ENCODE assay signal across 15 mouse cellular contexts in genomic region chr5:103541542-103541941, GRCm38 (mm10).
DNase-seq lines count a peak whose midpoint lies in the region; ATAC-seq and TF ChIP-seq lines count a peak whose summit lies in the region.
"Had no signal": no experiment of that assay in that cellular context is flagged by ENCODE, and none has a peak within 500 bp of the region (broad histone marks: within the 10 kb centered on the region; RNA-seq: fewer than 3 reads in every experiment).

No protein-coding gene starts in this region.

- H3K27ac ChIP-seq in forebrain, embryonic 15.5 days (replicated peaks), result peak overlapping the region; percentile 58
- no peak overlapping the region for H3K27ac ChIP-seq in forebrain, embryonic 10.5 days
- peak overlapping the region; percentile 32; the same call in 1 of the 2 replicates for H3K27ac ChIP-seq in layer of hippocampus, adult 2 months
- 0 out of 2 replicates have a peak overlapping the region, but pooled peaks have one; percentile 9 for H3K27ac ChIP-seq in forebrain, postnatal 0 days (ENCODE audit: low read depth, low read length)

- 0 out of 2 replicates have a peak overlapping the region, but pooled peaks have one; percentile 3 for H3K4me3 ChIP-seq in forebrain, embryonic 15.5 days
- no peak overlapping the region for H3K4me3 ChIP-seq in forebrain, embryonic 10.5 days
- peak overlapping the region; percentile 30 for H3K4me3 ChIP-seq in layer of hippocampus, adult 2 months
- no peak overlapping the region; the same call in 1 of the 2 replicates for H3K4me3 ChIP-seq in forebrain, postnatal 0 days (ENCODE audit: low read depth, low read length)

- ATAC-seq in forebrain, embryonic 15.5 days (replicated peaks), result peak; percentile 83
- ATAC-seq in forebrain, postnatal 0 days, result peak; percentile 92

- H3K4me1 ChIP-seq in forebrain, embryonic 15.5 days, result peaks cover 15% of the 10 kb centered on the region
- no peaks in the 10 kb centered on the region for H3K4me1 ChIP-seq in forebrain, embryonic 10.5 days
- peaks cover 4% of the 10 kb centered on the region; the same call in 1 of the 2 replicates for H3K4me1 ChIP-seq in forebrain, postnatal 0 days (ENCODE audit: insufficient read depth)

- TF ChIP-seq CTCF in layer of hippocampus, adult 2 months (conservative IDR thresholded peaks at IDR 0.05), result no peak
- TF ChIP-seq CTCF in forebrain, postnatal 0 days (IDR thresholded peaks at IDR 0.05; ENCODE audit: low read depth), result no peak

- 57% methylated on average over 11 of the region's 11 CpGs for WGBS in forebrain, embryonic 15.5 days
- WGBS in forebrain, embryonic 10.5 days, result 92% methylated on average over 11 of the region's 11 CpGs
- WGBS in forebrain, postnatal 0 days, result 45% methylated on average over 11 of the region's 11 CpGs

- H3K9ac ChIP-seq in forebrain, embryonic 15.5 days (replicated peaks), result no peak overlapping the region
- no peak overlapping the region for H3K9ac ChIP-seq in forebrain, postnatal 0 days

- no peaks in the 10 kb centered on the region for H3K27me3 ChIP-seq in forebrain, embryonic 15.5 days
- H3K27me3 ChIP-seq in forebrain, embryonic 10.5 days (ENCODE audit: poor library complexity, severe bottlenecking), result no peaks in the 10 kb centered on the region
- H3K27me3 ChIP-seq in forebrain, postnatal 0 days (ENCODE audit: insufficient read depth, low read length), result no peaks in the 10 kb centered on the region

- H3K4me2 ChIP-seq in forebrain, embryonic 15.5 days (replicated peaks), result peak overlapping the region; percentile 22
- peak overlapping the region; percentile 23; the same call in 1 of the 2 replicates for H3K4me2 ChIP-seq in forebrain, postnatal 0 days (ENCODE audit: low read depth)

- no peaks in the 10 kb centered on the region for H3K9me3 ChIP-seq in forebrain, embryonic 15.5 days
- no peaks in the 10 kb centered on the region for H3K9me3 ChIP-seq in forebrain, embryonic 10.5 days
- no peaks in the 10 kb centered on the region for H3K9me3 ChIP-seq in forebrain, postnatal 0 days (ENCODE audit: low read length)

- no peak for DNase-seq in forebrain, embryonic 10.5 days (ENCODE audit: extremely low spot score, low spot score)
- peak in 1 of 2 experiments; percentile 7 for DNase-seq in layer of hippocampus, adult 2 months (ENCODE audit: low spot score in 2 of 2)
- no peak for DNase-seq in layer of hippocampus, adult 11-12 months (ENCODE audit: low spot score)
- peak; percentile 43 for DNase-seq in right cerebral cortex, postnatal 4 days
- DNase-seq in right cerebral cortex, postnatal 25 days, result no peak
- DNase-seq in forebrain, postnatal 0 days, result peak; percentile 78
- no peak for DNase-seq in spleen, postnatal 10 days (ENCODE audit: low spot score in 2 of 2)
- DNase-seq: cerebellum, adult 11-12 months; gastrocnemius, postnatal 14 days; kidney, postnatal 4 days; lung, adult 18-20 months; lung, postnatal 36 days; right cerebral cortex, postnatal 14 days; thymus, postnatal 4 days had no signal

- H3K36me3 ChIP-seq in forebrain, embryonic 15.5 days, result no peaks in the 10 kb centered on the region
- H3K36me3 ChIP-seq in forebrain, embryonic 10.5 days (replicated peaks), result peaks cover 87% of the 10 kb centered on the region
- H3K36me3 ChIP-seq in forebrain, postnatal 0 days (ENCODE audit: insufficient read depth), result no peaks in the 10 kb centered on the region

Comparison
In these comparisons a context has a peak if more than half of its experiments do, and no peak if none do; other contexts are left out.
1. H3K4me3 ChIP-seq: peak in forebrain, embryonic 15.5 days (single experiment) and layer of hippocampus, adult 2 months (single experiment); none in forebrain, embryonic 10.5 days (single experiment) and forebrain, postnatal 0 days (single experiment).
2. DNase-seq: peak in right cerebral cortex, postnatal 4 days (single experiment) and forebrain, postnatal 0 days (single experiment); none in forebrain, embryonic 10.5 days (single experiment), layer of hippocampus, adult 11-12 months (single experiment), right cerebral cortex, postnatal 25 days (single experiment) and spleen, postnatal 10 days (0 of 2).